Comparison of ENCODE assay signal across 12 mouse cellular contexts in genomic region chr11:115946221-115946828, GRCm38 (mm10). TPM values are rescaled to one million over a fixed set of nuclear protein-coding genes. Genes with fewer than 3 reads are reported as not detected.
DNase-seq lines count a peak whose midpoint lies in the region; ATAC-seq lines count a peak whose summit lies in the region.
"Had no signal": no experiment of that assay in that cellular context is flagged by ENCODE, and none has a peak within 500 bp of the region (broad histone marks: within the 10 kb centered on the region; RNA-seq: fewer than 3 reads in every experiment).

No protein-coding gene starts in this region.

- H3K9me3 ChIP-seq in heart, embryonic 12.5 days (replicated peaks) = no peaks in the 10 kb centered on the region
- H3K9me3 ChIP-seq in neural tube, embryonic 13.5 days = no peaks in the 10 kb centered on the region

- no peak overlapping the region for H3K4me2 ChIP-seq in heart, embryonic 12.5 days
- no peak overlapping the region for H3K4me2 ChIP-seq in neural tube, embryonic 13.5 days

- peak; percentile 43 for DNase-seq in heart, postnatal 4 days
- DNase-seq in neural tube, embryonic 10.5 days (ENCODE audit: extremely low spot score, low spot score) = no peak
- DNase-seq in kidney, adult 8-10 months = peak; percentile 13 to 23
- no peak for DNase-seq in natural killer cell, adult 2 months (ENCODE audit: low spot score in 2 of 2)
- no peak for DNase-seq in layer of hippocampus, postnatal 36 days
- DNase-seq: cerebellum, postnatal 14 days; thymus, postnatal 14 days had no signal

- no peak overlapping the region for H3K27ac ChIP-seq in heart, embryonic 12.5 days (ENCODE audit: poor library complexity, severe bottlenecking)
- H3K27ac ChIP-seq in neural tube, embryonic 13.5 days (replicated peaks) = peak overlapping the region; percentile 64

- no peaks in the 10 kb centered on the region for H3K4me1 ChIP-seq in heart, embryonic 12.5 days (replicated peaks)
- H3K4me1 ChIP-seq in neural tube, embryonic 13.5 days (replicated peaks) = peaks cover 28% of the 10 kb centered on the region

- no peak for ATAC-seq in heart, embryonic 12.5 days (ENCODE audit: insufficient number of reproducible peaks, low FRiP score)
- no peak for ATAC-seq in neural tube, embryonic 13.5 days (ENCODE audit: low read depth)

- H3K4me3 ChIP-seq in heart, embryonic 12.5 days = no peak overlapping the region
- H3K4me3 ChIP-seq in neural tube, embryonic 13.5 days = no peak overlapping the region

- no peaks in the 10 kb centered on the region for H3K27me3 ChIP-seq in heart, embryonic 12.5 days (replicated peaks)
- H3K27me3 ChIP-seq in neural tube, embryonic 13.5 days = no peaks in the 10 kb centered on the region

- WGBS in heart, embryonic 12.5 days = 84% methylated on average over 9 of the region's 9 CpGs
- WGBS in neural tube, embryonic 13.5 days = 81% methylated on average over 9 of the region's 9 CpGs

- H3K9ac ChIP-seq in heart, embryonic 12.5 days = no peak overlapping the region
- H3K9ac ChIP-seq in neural tube, embryonic 13.5 days = no peak overlapping the region

- peaks cover 92% of the 10 kb centered on the region for H3K36me3 ChIP-seq in heart, embryonic 12.5 days
- H3K36me3 ChIP-seq in neural tube, embryonic 13.5 days = peaks cover 91% of the 10 kb centered on the region

RNA-seq across cellular contexts. Expression of gene Recql5, which starts 13.0 kb away (rescaled TPM):
- 1 to 10 TPM; 8.0 to 10.0 TPM for total RNA-seq in heart, postnatal 4 days (2021)
- polyA plus RNA-seq in heart, embryonic 12.5 days (2016; fragmentation: Nextera tagmentation; extraction: Ambion mirVana) = 13.8 and 17.3 TPM in 2 replicates
- polyA plus RNA-seq in neural tube, embryonic 13.5 days (2015; fragmentation: Nextera tagmentation; extraction: Ambion mirVana) = 22.5 and 23.5 TPM in 2 replicates
- 10 to 100 TPM; 30.4 to 35.1 TPM for total RNA-seq in layer of hippocampus, postnatal 36 days (2021)

RNA-seq across cellular contexts. Expression of gene Sap30bp, which starts 13.2 kb away (rescaled TPM):
- 10 to 100 TPM; 25.7 to 29.0 TPM for total RNA-seq in heart, postnatal 4 days (2021)
- polyA plus RNA-seq in heart, embryonic 12.5 days (2016; fragmentation: Nextera tagmentation; extraction: Ambion mirVana) = 29.4 and 32.2 TPM in 2 replicates
- 57.7 and 59.4 TPM in 2 replicates for polyA plus RNA-seq in neural tube, embryonic 13.5 days (2015; fragmentation: Nextera tagmentation; extraction: Ambion mirVana)
- total RNA-seq in layer of hippocampus, postnatal 36 days (2021) = 10 to 100 TPM; 52.2 to 58.2 TPM

RNA-seq across cellular contexts. Expression of gene Itgb4, which starts 28.2 kb away (rescaled TPM):
- 1 to 10 TPM; 5.0 to 5.4 TPM for total RNA-seq in heart, postnatal 4 days (2021)
- polyA plus RNA-seq in heart, embryonic 12.5 days (2016; fragmentation: Nextera tagmentation; extraction: Ambion mirVana) = 2.0 and 2.7 TPM in 2 replicates
- polyA plus RNA-seq in neural tube, embryonic 13.5 days (2015; fragmentation: Nextera tagmentation; extraction: Ambion mirVana) = 1.9 and 2.7 TPM in 2 replicates
- 1 to 10 TPM; 8.2 to 9.7 TPM for total RNA-seq in layer of hippocampus, postnatal 36 days (2021)

RNA-seq across cellular contexts. Expression of gene Smim6, which starts 34.5 kb away (rescaled TPM):
- total RNA-seq in heart, postnatal 4 days (2021) = under 1 TPM in 1 of 2 experiments, not detected in 1; 0.27 TPM
- 0.77 and 1.8 TPM in 2 replicates for polyA plus RNA-seq in heart, embryonic 12.5 days (2016; fragmentation: Nextera tagmentation; extraction: Ambion mirVana)
- 0.94 and 1.2 TPM in 2 replicates for polyA plus RNA-seq in neural tube, embryonic 13.5 days (2015; fragmentation: Nextera tagmentation; extraction: Ambion mirVana)
- total RNA-seq in layer of hippocampus, postnatal 36 days (2021) = not detected
- total RNA-seq: layer of hippocampus, adult 8-10 months; left cerebral cortex, postnatal 36 days; midbrain, postnatal 0 days had no signal

RNA-seq across cellular contexts. Expression of gene Smim5, which starts 46.6 kb away (rescaled TPM):
- total RNA-seq in heart, postnatal 4 days (2021) = 10 to 100 TPM; 28.7 to 29.9 TPM
- polyA plus RNA-seq in heart, embryonic 12.5 days (2016; fragmentation: Nextera tagmentation; extraction: Ambion mirVana) = 15.0 and 16.6 TPM in 2 replicates
- polyA plus RNA-seq in neural tube, embryonic 13.5 days (2015; fragmentation: Nextera tagmentation; extraction: Ambion mirVana) = 0.85 and 1.7 TPM in 2 replicates
- total RNA-seq in layer of hippocampus, postnatal 36 days (2021) = under 1 TPM in 1 of 2 experiments, not detected in 1; 0.72 TPM
- total RNA-seq: left cerebral cortex, postnatal 36 days; midbrain, postnatal 0 days had no signal

Comparison
In these comparisons a context has a peak if more than half of its experiments do, and no peak if none do; other contexts are left out.
1. DNase-seq: peak in heart, postnatal 4 days (single experiment) and kidney, adult 8-10 months (2 of 2); none in neural tube, embryonic 10.5 days (single experiment), natural killer cell, adult 2 months (0 of 2) and layer of hippocampus, postnatal 36 days (0 of 2).